Mouse (Mus musculus) gastrocnemius, postnatal 25 days (tissue): ENCODE results near the gene Slc25a42. TPM values are rescaled to one million over a fixed set of nuclear protein-coding genes. Genes with fewer than 3 reads are reported as not detected.

Experiments
- DNase-seq: peaks from one replicate; pipeline ENCODE4 v3.0.0; 2022
- total RNA-seq, 2 experiments: library from RNA; stranded (reverse); gene quantifications; 1 replicate in 1 of 2; 2 replicates in 1 of 2; pipeline ENCODE4 v1.2.3; 2021

Gene Slc25a42
- total RNA-seq, 2 experiments from 2014 or later = 30.0 to 39.2 TPM

- DNase-seq = no peak
Measured at GRCm38 (mm10) chr8:70215092-70215491, 3.0 kb upstream of the Slc25a42 start.

GRCm38 (mm10) chr8:70214411-70214810 lies 2.3 kb upstream of the Slc25a42 start:
- DNase-seq = no peak

GRCm38 (mm10) chr8:70211726-70212111 lies 386 bp downstream of the Slc25a42 start:
- no peak for DNase-seq

- DNase-seq = no peak
Measured at GRCm38 (mm10) chr8:70211275-70211674, 830 bp downstream of the Slc25a42 start.

GRCm38 (mm10) chr8:70210538-70210937 lies 1.6 kb downstream of the Slc25a42 start:
- DNase-seq = no peak

- no peak for DNase-seq
Measured at GRCm38 (mm10) chr8:70208130-70208529, 4.0 kb downstream of the Slc25a42 start.

GRCm38 (mm10) chr8:70204757-70205156 lies 7.3 kb downstream of the Slc25a42 start:
- DNase-seq = no peak

GRCm38 (mm10) chr8:70203072-70203471 lies 9.0 kb downstream of the Slc25a42 start:
- DNase-seq = no peak

GRCm38 (mm10) chr8:70201417-70201816 lies 10.7 kb downstream of the Slc25a42 start:
- no peak for DNase-seq

- no peak for DNase-seq
Measured at GRCm38 (mm10) chr8:70200098-70200681, 11.9 kb downstream of the Slc25a42 start.

GRCm38 (mm10) chr8:70197603-70198002 lies 14.5 kb downstream of the Slc25a42 start:
- DNase-seq = no peak

GRCm38 (mm10) chr8:70195762-70196161 lies 16.3 kb downstream of the Slc25a42 start:
- no peak for DNase-seq

GRCm38 (mm10) chr8:70194191-70194590 lies 17.9 kb downstream of the Slc25a42 start:
- no peak for DNase-seq

- no peak for DNase-seq
Measured at GRCm38 (mm10) chr8:70193238-70193637, 18.9 kb downstream of the Slc25a42 start.

GRCm38 (mm10) chr8:70188707-70189106 lies 23.4 kb downstream of the Slc25a42 start:
- DNase-seq = no peak

GRCm38 (mm10) chr8:70183194-70183593 lies 28.9 kb downstream of the Slc25a42 start:
- no peak for DNase-seq

- DNase-seq = no peak
Measured at GRCm38 (mm10) chr8:70181903-70182252, 30.2 kb downstream of the Slc25a42 start.

GRCm38 (mm10) chr8:70181212-70181902 lies 30.7 kb downstream of the Slc25a42 start:
- no peak for DNase-seq

- no peak for DNase-seq
Measured at GRCm38 (mm10) chr8:70179082-70179481, 33.0 kb downstream of the Slc25a42 start.

GRCm38 (mm10) chr8:70178231-70178630 lies 33.9 kb downstream of the Slc25a42 start:
- DNase-seq = no peak

GRCm38 (mm10) chr8:70174079-70174478 lies 38.0 kb downstream of the Slc25a42 start:
- DNase-seq = no peak

- no peak for DNase-seq
Measured at GRCm38 (mm10) chr8:70173320-70173719, 38.8 kb downstream of the Slc25a42 start.

GRCm38 (mm10) chr8:70172043-70172681 lies 39.9 kb downstream of the Slc25a42 start, which contains the start of gene Tmem161a:
Gene Tmem161a (plus strand): TSS chr8:70172356.
- peak; percentile 91 for DNase-seq

- DNase-seq = no peak
Measured at GRCm38 (mm10) chr8:70171240-70171639, 40.9 kb downstream of the Slc25a42 start.
